Mouse (Mus musculus) layer of hippocampus, adult 2 months (tissue): Measurements from ENCODE around the gene Cdh22. TPM values are rescaled to one million over a fixed set of nuclear protein-coding genes. Genes with fewer than 3 reads are reported as not detected.

Source experiments
- DNase-seq, 2 experiments: peaks; one replicate each; pipeline ENCODE4 v3.0.0; 2022; ENCODE audit warnings: low spot score in 2 of 2
- H3K27ac ChIP-seq: fragments of 200-600 bp; 2 replicates; pipeline ENCODE4 v1.8.1; 2022
- H3K4me3 ChIP-seq: fragments of 200-600 bp; 2 replicates; pipeline ENCODE4 v1.8.1; 2022; ENCODE audit warnings: mild to moderate bottlenecking
- CTCF ChIP-seq: fragments of 200-600 bp; conservative IDR thresholded peaks from 2 replicates; pipeline ENCODE4 v1.8.1; 2022; ENCODE audit warnings: antibody characterized with exemption, mild to moderate bottlenecking, moderate library complexity
- total RNA-seq, 2 experiments: library from RNA; stranded (reverse); gene quantifications; 2 replicates each; pipeline ENCODE4 v1.2.3; 2021

The Cdh22 gene
- total RNA-seq, 2 experiments from 2014 or later, result 13.8 to 15.4 TPM

- no peak overlapping the region for H3K4me3 ChIP-seq
- TF ChIP-seq CTCF, result no peak
- DNase-seq, result no peak
- no peak overlapping the region for H3K27ac ChIP-seq
These were observed 84.9 kb downstream of the Cdh22 start for GRCm38 (mm10) chr2:165149741-165150140.

GRCm38 (mm10) chr2:165145821-165146220 lies 88.8 kb downstream of the Cdh22 start:
- Histone ChIP-seq H3K4me3 (no peak overlapping the region), H3K27ac (no peak overlapping the region)
- no peak for DNase-seq
- TF ChIP-seq CTCF, result no peak

DNA sequence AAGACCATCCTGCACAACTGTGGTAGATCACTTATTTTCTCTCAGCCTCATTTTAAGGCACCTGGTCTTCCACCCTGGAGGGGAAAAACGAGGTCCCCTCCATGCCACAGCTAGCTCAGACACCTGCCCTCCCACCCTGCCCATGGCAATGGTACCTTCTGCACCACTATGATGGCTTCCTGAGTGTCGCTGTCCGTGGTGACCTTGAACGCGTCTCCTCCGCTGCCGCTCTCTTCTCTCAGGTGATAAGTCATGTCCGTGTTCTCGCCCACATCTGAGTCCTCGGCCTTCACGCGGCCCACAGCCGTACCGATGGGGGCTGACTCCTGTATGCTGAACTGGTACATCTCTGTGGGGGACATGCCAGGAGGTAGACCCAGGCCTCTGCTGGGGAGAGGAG lies 91.2 kb downstream of the Cdh22 start:
- TF ChIP-seq CTCF, result no peak
- no peak for DNase-seq
- Histone ChIP-seq H3K27ac (no peak overlapping the region), H3K4me3 (no peak overlapping the region)

- no peak for DNase-seq
- Histone ChIP-seq H3K4me3 (no peak overlapping the region), H3K27ac (no peak overlapping the region)
- no peak for TF ChIP-seq CTCF
These were observed 98.6 kb downstream of the Cdh22 start for GRCm38 (mm10) chr2:165136049-165136448.

- Histone ChIP-seq H3K4me3 (no peak overlapping the region), H3K27ac (peak overlapping the region; percentile 32; the same call in 1 of the 2 replicates)
- no peak for DNase-seq
- TF ChIP-seq CTCF, result no peak
These were observed 101.1 kb downstream of the Cdh22 start for GRCm38 (mm10) chr2:165133566-165133965.

- H3K4me3 ChIP-seq, result no peak overlapping the region
- H3K27ac ChIP-seq, result no peak overlapping the region
- DNase-seq, result no peak
- no peak for TF ChIP-seq CTCF
These were observed 103.2 kb downstream of the Cdh22 start for GRCm38 (mm10) chr2:165131428-165131827.

GRCm38 (mm10) chr2:165129189-165129588 lies 105.5 kb downstream of the Cdh22 start:
- Histone ChIP-seq H3K4me3 (no peak overlapping the region), H3K27ac (no peak overlapping the region)
- TF ChIP-seq CTCF, result no peak
- DNase-seq, result no peak

DNA sequence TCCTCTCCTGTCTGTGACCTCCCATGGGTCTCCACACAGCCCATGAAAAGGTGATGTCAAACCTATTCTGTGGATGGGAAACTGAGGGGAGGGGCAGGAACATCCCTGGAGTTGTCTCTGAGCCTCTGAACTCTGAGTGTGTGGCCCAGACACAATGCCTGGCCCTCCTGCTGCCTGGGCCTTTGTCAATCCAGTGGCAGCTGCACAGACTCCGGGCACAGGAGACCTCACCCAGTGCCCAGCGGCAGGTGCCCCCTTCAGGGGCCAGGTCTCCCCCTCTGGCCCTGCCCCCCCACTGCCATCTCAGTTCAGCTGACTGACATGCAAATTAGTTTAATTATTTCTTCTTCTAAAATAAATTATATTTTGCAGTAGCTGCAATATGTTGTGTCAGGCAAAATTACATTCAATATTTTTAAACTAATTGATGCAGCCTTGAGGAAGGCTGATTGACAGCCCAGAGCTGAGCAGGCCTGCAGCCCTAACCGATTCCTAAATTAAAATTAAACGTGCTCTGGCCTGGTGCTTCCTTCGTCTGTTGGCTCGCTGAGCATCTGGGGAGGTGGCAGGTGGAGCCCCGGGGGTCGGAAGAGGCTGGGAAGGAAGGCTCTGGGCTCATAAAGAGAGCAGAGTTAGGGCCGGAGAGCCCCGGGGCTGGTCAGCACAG lies 107.6 kb downstream of the Cdh22 start:
- Histone ChIP-seq H3K27ac (no peak overlapping the region), H3K4me3 (no peak overlapping the region)
- TF ChIP-seq CTCF, result no peak
- DNase-seq, result no peak

DNA sequence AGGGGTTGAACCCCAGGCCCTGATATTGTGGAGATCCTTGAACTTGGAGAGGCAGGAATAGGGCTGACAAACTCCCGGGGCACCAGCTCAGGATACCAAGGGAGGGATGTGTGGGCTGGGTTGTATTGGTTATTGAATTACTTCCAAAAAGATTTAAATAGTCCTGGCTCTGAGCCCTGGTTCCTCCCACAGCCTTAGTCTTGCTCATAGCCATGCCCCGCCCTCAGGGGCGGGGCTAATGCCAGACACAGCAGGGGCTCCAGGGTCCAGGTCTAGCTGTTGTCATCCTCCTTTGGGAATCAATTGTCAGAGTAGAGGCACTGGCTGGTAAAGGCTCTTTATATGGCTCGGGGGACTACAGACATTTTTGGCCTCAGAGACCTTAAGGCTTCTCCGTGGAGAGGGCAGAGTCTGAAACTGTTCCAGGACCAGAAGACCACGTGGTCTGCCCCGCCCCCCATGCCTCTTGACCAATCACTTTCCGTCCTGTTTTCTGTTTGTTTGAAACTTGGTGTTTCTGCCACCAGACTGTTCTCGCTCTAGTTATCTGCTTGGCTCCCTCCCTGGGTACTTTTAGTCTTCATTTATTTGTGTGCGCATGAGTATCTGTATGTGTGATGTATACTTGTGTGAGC lies 113.3 kb downstream of the Cdh22 start:
- DNase-seq, result peak in 1 of 2 experiments; percentile 53
- no peak overlapping the region for H3K4me3 ChIP-seq
- no peak overlapping the region for H3K27ac ChIP-seq
- TF ChIP-seq CTCF, result no peak

DNA sequence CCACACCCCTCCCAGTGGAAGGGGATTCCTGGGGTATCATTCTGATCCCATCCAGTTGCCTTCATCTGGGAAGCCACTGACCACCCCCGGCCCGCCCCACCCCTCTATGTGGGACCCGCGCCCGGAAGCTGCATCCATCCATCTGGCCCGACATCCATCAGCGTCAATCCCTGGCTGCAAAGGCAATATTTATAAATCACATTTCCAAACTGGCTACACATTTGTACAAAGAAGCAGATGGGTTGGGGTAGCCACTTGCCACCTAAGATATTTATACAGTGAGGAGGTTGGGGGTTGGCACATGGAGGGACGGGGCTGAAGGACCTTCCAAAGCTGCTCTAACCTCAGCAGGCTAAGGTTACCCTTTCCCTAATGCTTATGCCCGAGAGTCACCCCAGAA lies 113.9 kb downstream of the Cdh22 start:
- no peak for DNase-seq
- Histone ChIP-seq H3K4me3 (no peak overlapping the region), H3K27ac (no peak overlapping the region)
- no peak for TF ChIP-seq CTCF

GRCm38 (mm10) chr2:165113733-165114132 lies 120.9 kb downstream of the Cdh22 start:
- no peak overlapping the region for H3K4me3 ChIP-seq
- DNase-seq, result no peak
- no peak overlapping the region for H3K27ac ChIP-seq
- no peak for TF ChIP-seq CTCF

DNA sequence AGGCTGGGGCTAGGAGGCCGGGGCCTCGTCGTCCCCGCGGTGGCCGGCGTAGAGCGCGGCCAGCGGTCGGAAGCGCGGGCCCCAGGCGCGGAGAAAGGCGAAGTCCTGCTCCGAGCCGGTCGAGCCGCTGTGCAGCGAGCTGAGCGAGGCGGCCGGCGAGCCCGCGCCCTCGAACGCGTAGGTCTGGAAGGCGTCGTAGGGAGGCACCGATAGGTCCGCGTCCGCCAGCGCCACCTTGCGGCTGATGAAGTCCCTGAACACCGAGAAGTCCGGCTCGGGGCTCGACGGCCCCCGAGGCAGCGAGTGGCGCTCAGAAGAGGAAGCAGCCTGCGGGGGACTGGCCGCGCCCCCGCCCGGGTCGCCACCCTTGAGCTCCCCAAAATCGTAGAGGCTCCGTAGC lies 122.5 kb downstream of the Cdh22 start:
- peak; percentile 91 for TF ChIP-seq CTCF
- Histone ChIP-seq H3K27ac (no peak overlapping the region), H3K4me3 (no peak overlapping the region)
- DNase-seq, result peak in 1 of 2 experiments; percentile 77

- Histone ChIP-seq H3K4me3 (no peak overlapping the region), H3K27ac (no peak overlapping the region)
- TF ChIP-seq CTCF, result no peak
- DNase-seq, result no peak
These were observed 128.1 kb downstream of the Cdh22 start for GRCm38 (mm10) chr2:165106585-165106984.

- peak in 1 of 2 experiments; percentile 39 for DNase-seq
- no peak for TF ChIP-seq CTCF
- H3K4me3 ChIP-seq, result no peak overlapping the region
- H3K27ac ChIP-seq, result no peak overlapping the region
These were observed 129.1 kb downstream of the Cdh22 start for GRCm38 (mm10) chr2:165105513-165106079.
